Mouse (Mus musculus): ENCODE data around the gene Zfp512b. TPM values are rescaled to one million over a fixed set of nuclear protein-coding genes. Genes with fewer than 3 reads are reported as not detected.

Gene Zfp512b
- polyA plus RNA-seq, 1 experiment = 63.7 TPM

Other genes with a start within 250 kb of the Zfp512b start
- 35.0 and 35.7 TPM in 2 replicates for gene Zgpat, start 227.9 kb downstream of the Zfp512b start, polyA plus RNA-seq (2012; rRNA removed)
- gene Arfrp1, start 227.4 kb downstream of the Zfp512b start, polyA plus RNA-seq (2012; rRNA removed) = 33.4 and 37.9 TPM in 2 replicates
- gene Lime1, start 212.7 kb downstream of the Zfp512b start, polyA plus RNA-seq (2012; rRNA removed) = 38.2 and 50.2 TPM in 2 replicates
- gene Zbtb46, start 133.4 kb downstream of the Zfp512b start, polyA plus RNA-seq (2012; rRNA removed) = 9.3 and 9.9 TPM in 2 replicates
- gene Abhd16b, start 99.6 kb downstream of the Zfp512b start, polyA plus RNA-seq (2012; rRNA removed) = 0.67 and 0.73 TPM in 2 replicates
- gene Tpd52l2, start 95.7 kb downstream of the Zfp512b start, polyA plus RNA-seq (2012; rRNA removed) = 49.7 and 55.1 TPM in 2 replicates
- gene Dnajc5, start 72.3 kb downstream of the Zfp512b start, polyA plus RNA-seq (2012; rRNA removed) = 74.5 and 95.2 TPM in 2 replicates
- gene Uckl1, start 7.9 kb downstream of the Zfp512b start, polyA plus RNA-seq (2012; rRNA removed) = 132 and 164 TPM in 2 replicates
- 28.2 and 34.0 TPM in 2 replicates for gene Prpf6, start 935 bp downstream of the Zfp512b start, polyA plus RNA-seq (2012; rRNA removed)
- 54.5 and 62.2 TPM in 2 replicates for gene Samd10, start 6.4 kb upstream of the Zfp512b start, polyA plus RNA-seq (2012; rRNA removed)
- not detected in 2 replicates for gene Gm29797, start 64.2 kb upstream of the Zfp512b start, polyA plus RNA-seq (2012; rRNA removed)
- gene Sox18, start 78.8 kb upstream of the Zfp512b start, polyA plus RNA-seq (2012; rRNA removed) = 53.9 and 64.8 TPM in 2 replicates
- 16.8 and 20.6 TPM in 2 replicates for gene Tcea2, start 87.5 kb upstream of the Zfp512b start, polyA plus RNA-seq (2012; rRNA removed)
- gene Rgs19, start 101.2 kb upstream of the Zfp512b start, polyA plus RNA-seq (2012; rRNA removed) = 47.1 and 76.5 TPM in 2 replicates
- gene Lkaaear1, start 105.6 kb upstream of the Zfp512b start, polyA plus RNA-seq (2012; rRNA removed) = 0.39 and 1.7 TPM in 2 replicates
- gene Oprl1, start 122.2 kb upstream of the Zfp512b start, polyA plus RNA-seq (2012; rRNA removed) = 0.20 TPM in 2 replicates
- gene Myt1, start 170.5 kb upstream of the Zfp512b start, polyA plus RNA-seq (2012; rRNA removed) = not detected in 2 replicates
- gene Pcmtd2, start 245.1 kb upstream of the Zfp512b start, polyA plus RNA-seq (2012; rRNA removed) = 26.8 and 36.1 TPM in 2 replicates

Measured in gonadal fat pad, adult 2 months (tissue).